Mouse (Mus musculus) cortical plate, adult 2 months (tissue): Measurements from ENCODE around the gene Grip1.

Source experiments
- CTCF ChIP-seq: fragments of 200-500 bp; IDR thresholded peaks from 2 replicates; pipeline ENCODE4 v1.5.1; 2011; ENCODE audit warnings: mild to moderate bottlenecking, control low read depth, low read length; ENCODE audit not compliant: insufficient read depth; ENCODE audit errors: extremely low read depth
- POLR2A ChIP-seq: fragments of 200-500 bp; IDR thresholded peaks from 2 replicates; pipeline ENCODE4 v1.6.1; 2011; ENCODE audit warnings: mild to moderate bottlenecking, low read length, control low read depth; ENCODE audit not compliant: insufficient read depth; ENCODE audit errors: extremely low read depth

GRCm38 (mm10) chr10:119980032-119980431 is 526.4 kb downstream of the Grip1 start:
- TF ChIP-seq POLR2A (no peak), CTCF (no peak)
